Mouse (Mus musculus) intestine, postnatal 0 days (tissue): ENCODE results near the gene Lmf1. TPM values are rescaled to one million over a fixed set of nuclear protein-coding genes. Genes with fewer than 3 reads are reported as not detected.

Source experiments
- ATAC-seq: fragments of 200-750 bp; cut with Nextera tagmentation; 2 replicates; pipeline ENCODE4 v1.8.0; 2017; ENCODE audit warnings: mild to moderate bottlenecking, moderate TSS enrichment, moderate library complexity
- H3K27ac ChIP-seq: fragments of 300-500 bp; sonication (generic); 2 replicates; pipeline ENCODE4 v1.5.1; 2014; ENCODE audit warnings: mild to moderate bottlenecking, low read depth, low read length, moderate library complexity
- H3K27me3 ChIP-seq: fragments of 300-500 bp; sonication (generic); replicated peaks from 2 replicates; pipeline ENCODE4 v1.6.1; 2014; ENCODE audit warnings: low read length, mixed read lengths; ENCODE audit not compliant: control insufficient read depth, insufficient read depth
- H3K36me3 ChIP-seq: fragments of 300-500 bp; sonication (generic); 2 replicates; pipeline ENCODE4 v1.6.1; 2014; ENCODE audit warnings: mild to moderate bottlenecking, moderate library complexity; ENCODE audit not compliant: control insufficient read depth, insufficient read depth
- H3K4me1 ChIP-seq: fragments of 300-500 bp; sonication (generic); replicated peaks from 2 replicates; pipeline ENCODE4 v1.6.1; 2014; ENCODE audit warnings: antibody characterized with exemption, low read length, mixed read lengths; ENCODE audit not compliant: control insufficient read depth, insufficient read depth
- H3K4me2 ChIP-seq: fragments of 300-500 bp; sonication (generic); replicated peaks from 2 replicates; pipeline ENCODE4 v1.6.1; 2014; ENCODE audit warnings: low read depth, mild to moderate bottlenecking, moderate library complexity
- H3K4me3 ChIP-seq: fragments of 300-500 bp; sonication (generic); 2 replicates; pipeline ENCODE4 v1.5.1; 2014; ENCODE audit warnings: low read depth, low read length
- H3K9ac ChIP-seq: fragments of 300-500 bp; sonication (generic); 2 replicates; pipeline ENCODE4 v1.6.1; 2014; ENCODE audit warnings: mild to moderate bottlenecking, low read depth, low read length
- H3K9me3 ChIP-seq: fragments of 300-500 bp; sonication (generic); 2 replicates; pipeline ENCODE4 v1.6.1; 2016; ENCODE audit warnings: mixed run types; ENCODE audit not compliant: control insufficient read depth
- CTCF ChIP-seq: sonication (generic); IDR thresholded peaks from 2 replicates; pipeline ENCODE4 v1.5.1; 2016; ENCODE audit warnings: low read depth, mild to moderate bottlenecking, control low read depth, antibody characterized with exemption, moderate library complexity
- WGBS: fragments of 180-500 bp; shearing (Covaris S2); extraction: QIAGEN DNeasy Blood & Tissue Kit; methylation state at CpG from one replicate; pipeline ENCODE4 v1.1.7; 2014; 5-methylcytosine and 5-hydroxymethylcytosine counted together
- polyA plus RNA-seq: library from polyadenylated mRNA; unstranded; fragments of >200 nt; fragmentation: Nextera tagmentation; extraction: Ambion mirVana; gene quantifications from 2 replicates; pipeline ENCODE4 v1.2.1, GENCODE M21; 2015

Gene Lmf1
- polyA plus RNA-seq, 1 experiment from 2014 or later = 16.5 TPM

- Histone ChIP-seq H3K27ac (no peak overlapping the region), H3K9me3 (no peaks in the 10 kb centered on the region), H3K4me1 (no peaks in the 10 kb centered on the region), H3K36me3 (no peaks in the 10 kb centered on the region), H3K9ac (no peak overlapping the region), H3K4me3 (no peak overlapping the region), H3K27me3 (peaks cover 44% of the 10 kb centered on the region), H3K4me2 (0 out of 2 replicates have a peak overlapping the region, but pooled peaks have one; percentile 0)
- WGBS = 22% methylated on average over 14 of the region's 14 CpGs
- no peak for ATAC-seq
- peak; percentile 96 for TF ChIP-seq CTCF
Observed at GRCm38 (mm10) chr17:25567745-25568144, 11.1 kb upstream of the Lmf1 start.

- Histone ChIP-seq H3K9ac (no peak overlapping the region), H3K4me3 (no peak overlapping the region)
Observed at GRCm38 (mm10) chr17:25568206-25568605, 10.7 kb upstream of the Lmf1 start.

GRCm38 (mm10) chr17:25568880-25569279 is 10.0 kb upstream of the Lmf1 start:
- Histone ChIP-seq H3K27ac (no peak overlapping the region), H3K9me3 (no peaks in the 10 kb centered on the region), H3K9ac (no peak overlapping the region), H3K36me3 (no peaks in the 10 kb centered on the region), H3K4me2 (no peak overlapping the region), H3K27me3 (peaks cover 44% of the 10 kb centered on the region), H3K4me3 (no peak overlapping the region), H3K4me1 (no peaks in the 10 kb centered on the region)
- ATAC-seq = no peak
- WGBS = 88% methylated on average over 11 of the region's 11 CpGs
- no peak for TF ChIP-seq CTCF

More at GRCm38 (mm10) chr17:25568206-25568605, 10.7 kb upstream of the Lmf1 start:
- ATAC-seq = no peak
- Histone ChIP-seq H3K4me2 (no peak overlapping the region), H3K36me3 (no peaks in the 10 kb centered on the region), H3K4me1 (no peaks in the 10 kb centered on the region), H3K27ac (no peak overlapping the region), H3K27me3 (peaks cover 44% of the 10 kb centered on the region), H3K9me3 (no peaks in the 10 kb centered on the region)
- TF ChIP-seq CTCF = no peak
- 46% methylated on average over 10 of the region's 10 CpGs for WGBS

- no peak for TF ChIP-seq CTCF
- Histone ChIP-seq H3K4me1 (no peaks in the 10 kb centered on the region), H3K27me3 (peaks cover 44% of the 10 kb centered on the region), H3K4me3 (peak overlapping the region; percentile 47), H3K9ac (peak overlapping the region; percentile 26), H3K9me3 (no peaks in the 10 kb centered on the region), H3K36me3 (no peaks in the 10 kb centered on the region), H3K27ac (no peak overlapping the region), H3K4me2 (peak overlapping the region; percentile 76)
- ATAC-seq = no peak
- WGBS = 7% methylated on average over 52 of the region's 54 CpGs
Observed at GRCm38 (mm10) chr17:25569833-25570647, 8.8 kb upstream of the Lmf1 start.

- peaks cover 44% of the 10 kb centered on the region for H3K27me3 ChIP-seq
- TF ChIP-seq CTCF = peak; percentile 52
- no peak within 1 kb of the TSS for H3K27ac ChIP-seq
- ATAC-seq = peak; percentile 55
- H3K4me3 ChIP-seq = peak within 1 kb of the TSS; percentile 47
- no peaks in the 10 kb centered on the region for H3K9me3 ChIP-seq
- no peaks in the 10 kb centered on the region for H3K36me3 ChIP-seq
- peak within 1 kb of the TSS; percentile 26 for H3K9ac ChIP-seq
- H3K4me1 ChIP-seq = no peaks in the 10 kb centered on the region
- H3K4me2 ChIP-seq = peak within 1 kb of the TSS; percentile 76
- WGBS = 1% methylated on average over 61 of the region's 61 CpGs
Observed at GRCm38 (mm10) chr17:25570648-25571452, 8.0 kb upstream of the Lmf1 start, which contains the start of gene Sox8. Gene Sox8, minus strand, starts transcription at chr17:25570686.

- no peak for TF ChIP-seq CTCF
- H3K27me3 ChIP-seq = peaks cover 44% of the 10 kb centered on the region
- peak overlapping the region; percentile 76 for H3K4me2 ChIP-seq
- 0 out of 2 replicates have a peak overlapping the region, but pooled peaks have one; percentile 26 for H3K9ac ChIP-seq
- no peak for ATAC-seq
- H3K4me1 ChIP-seq = no peaks in the 10 kb centered on the region
- 7% methylated on average over 8 of the region's 8 CpGs for WGBS
- H3K4me3 ChIP-seq = peak overlapping the region; percentile 47
- H3K27ac ChIP-seq = no peak overlapping the region
- no peaks in the 10 kb centered on the region for H3K9me3 ChIP-seq
- no peaks in the 10 kb centered on the region for H3K36me3 ChIP-seq
Observed at GRCm38 (mm10) chr17:25571453-25571820, 7.4 kb upstream of the Lmf1 start.
